25 mouse cellular contexts compared by ENCODE assay signal in genomic region chr8:117050763-117051162, GRCm38 (mm10). TPM values are rescaled to one million over a fixed set of nuclear protein-coding genes. Genes with fewer than 3 reads are reported as not detected.
A peak's percentile ranks its signal among the peaks of the same experiment; 100 is the strongest.
DNase-seq lines count a peak whose midpoint lies in the region; ATAC-seq lines count a peak whose summit lies in the region.
"Had no signal": no experiment of that assay in that cellular context is flagged by ENCODE, and none has a peak within 500 bp of the region (broad histone marks: within the 10 kb centered on the region; RNA-seq: fewer than 3 reads in every experiment).

No protein-coding gene starts in this region.

- no peaks in the 10 kb centered on the region for H3K27me3 ChIP-seq in liver, embryonic 11.5 days (replicated peaks; ENCODE audit: control insufficient read depth, insufficient read depth, low read length)
- H3K27me3 ChIP-seq in liver, embryonic 12.5 days (replicated peaks) = 0 out of 2 replicates have a peak, but pooled peaks cover 4% of the 10 kb centered on the region
- H3K27me3 ChIP-seq: embryonic facial prominence, embryonic 15.5 days; neural tube, embryonic 13.5 days had no signal

- H3K36me3 ChIP-seq in liver, embryonic 11.5 days (ENCODE audit: control insufficient read depth, insufficient read depth, low read length) = no peaks in the 10 kb centered on the region
- H3K36me3 ChIP-seq in liver, embryonic 12.5 days = no peaks in the 10 kb centered on the region
- H3K36me3 ChIP-seq: embryonic facial prominence, embryonic 15.5 days; limb, embryonic 12.5 days; neural tube, embryonic 13.5 days had no signal

- no peak for ATAC-seq in liver, embryonic 11.5 days (replicated peaks; ENCODE audit: low FRiP score)
- no peak for ATAC-seq in liver, embryonic 12.5 days
- peak; percentile 45 for ATAC-seq in megakaryocyte progenitor cell, adult 5-6 weeks (replicated peaks; ENCODE audit: poor library complexity)
- ATAC-seq: CD4-positive, CD25-positive, alpha-beta regulatory T cell, adult 4 months; Patski had no signal

- no peak overlapping the region for H3K4me2 ChIP-seq in liver, embryonic 11.5 days
- no peak overlapping the region for H3K4me2 ChIP-seq in liver, embryonic 12.5 days
- H3K4me2 ChIP-seq: embryonic facial prominence, embryonic 15.5 days; heart, embryonic 11.5 days; hindbrain, embryonic 14.5 days; limb, embryonic 12.5 days; neural tube, embryonic 13.5 days had no signal

- H3K4me3 ChIP-seq in liver, embryonic 11.5 days (ENCODE audit: low read depth, low read length) = no peak overlapping the region
- no peak overlapping the region for H3K4me3 ChIP-seq in liver, embryonic 12.5 days
- no peak overlapping the region for H3K4me3 ChIP-seq in brown adipose tissue, adult 24 weeks (ENCODE audit: insufficient read depth, low read depth, low read length)
- H3K4me3 ChIP-seq: embryonic facial prominence, embryonic 15.5 days; gastrocnemius, adult 2 months; limb, embryonic 12.5 days; neural tube, embryonic 13.5 days had no signal

- no peak overlapping the region for H3K27ac ChIP-seq in liver, embryonic 11.5 days (ENCODE audit: low read depth, low read length)
- no peak overlapping the region for H3K27ac ChIP-seq in liver, embryonic 12.5 days
- H3K27ac ChIP-seq in brown adipose tissue, adult 24 weeks (replicated peaks; ENCODE audit: low read depth, low read length) = 0 out of 2 replicates have a peak overlapping the region, but pooled peaks have one; percentile 47
- H3K27ac ChIP-seq: embryonic facial prominence, embryonic 15.5 days; gastrocnemius, adult 2 months; hindbrain, embryonic 14.5 days; limb, embryonic 12.5 days; neural tube, embryonic 13.5 days had no signal

- no peaks in the 10 kb centered on the region for H3K9me3 ChIP-seq in liver, embryonic 11.5 days (ENCODE audit: control insufficient read depth, low read length)
- H3K9me3 ChIP-seq in liver, embryonic 12.5 days (replicated peaks) = no peaks in the 10 kb centered on the region
- H3K9me3 ChIP-seq: embryonic facial prominence, embryonic 15.5 days; limb, embryonic 12.5 days; neural tube, embryonic 13.5 days had no signal

- H3K4me1 ChIP-seq in liver, embryonic 11.5 days (replicated peaks; ENCODE audit: control insufficient read depth, insufficient read depth, low read length) = peaks cover 9% of the 10 kb centered on the region; the same call in 1 of the 2 replicates
- H3K4me1 ChIP-seq in liver, embryonic 12.5 days = peaks cover 18% of the 10 kb centered on the region
- no peaks in the 10 kb centered on the region for H3K4me1 ChIP-seq in brown adipose tissue, adult 24 weeks (ENCODE audit: control insufficient read depth, insufficient read depth, insufficient read length, low read length)
- H3K4me1 ChIP-seq: embryonic facial prominence, embryonic 15.5 days; limb, embryonic 12.5 days; neural tube, embryonic 13.5 days had no signal

- 0 out of 2 replicates have a peak overlapping the region, but pooled peaks have one; percentile 7 for H3K9ac ChIP-seq in liver, embryonic 11.5 days (ENCODE audit: low read depth, low read length)
- H3K9ac ChIP-seq in liver, embryonic 12.5 days = no peak overlapping the region
- H3K9ac ChIP-seq: embryonic facial prominence, embryonic 15.5 days; hindbrain, embryonic 14.5 days; limb, embryonic 12.5 days; neural tube, embryonic 13.5 days had no signal

- WGBS in liver, embryonic 11.5 days = 59% methylated on average over 9 of the region's 9 CpGs
- WGBS in liver, embryonic 12.5 days (ENCODE audit: insufficient replicate concordance) = 51% methylated on average over 9 of the region's 9 CpGs

- peak; percentile 43 for DNase-seq in adrenal gland, adult 2 months
- DNase-seq in adrenal gland, postnatal 4 days (ENCODE audit: low spot score in 2 of 2) = no peak
- no peak for DNase-seq in liver, embryonic 11.5 days (ENCODE audit: low spot score)
- DNase-seq in right cerebral cortex, postnatal 25 days = no peak
- DNase-seq in neural tube, embryonic 10.5 days (ENCODE audit: extremely low spot score, low spot score) = no peak
- DNase-seq: cerebellum, adult 11 months; cerebellum, postnatal 10 days; gastrocnemius, adult 2 months; kidney, adult 9 months; thymus, adult 2 months had no signal

RNA-seq across cellular contexts. Expression of gene Pkd1l2, which starts 31.5 kb away (rescaled TPM):
- 1 to 10 TPM in 1 of 2 experiments, under 1 TPM in 1; 0.93 to 2.3 TPM for total RNA-seq in adrenal gland, adult 2 months (2021)
- 1.1 and 1.2 TPM in 2 replicates for polyA plus RNA-seq in adrenal gland, adult 2 months (2012; rRNA removed)
- total RNA-seq in adrenal gland, postnatal 4 days (2021) = 1 to 10 TPM; 1.5 to 3.1 TPM
- polyA plus RNA-seq in liver, embryonic 11.5 days (2014; fragmentation: Nextera tagmentation; extraction: Ambion mirVana) = 0.03 and 0.16 TPM in 2 replicates
- polyA plus RNA-seq in liver, embryonic 12.5 days (2016; fragmentation: Nextera tagmentation; extraction: Ambion mirVana) = 0.01 and 0.02 TPM in 2 replicates
- not detected in 2 replicates for polyA plus RNA-seq in brown adipose tissue, adult 24 weeks (2012; ENCODE audit: insufficient read depth, insufficient read length, missing spikeins)
- 0.07 and 0.39 TPM in 2 replicates for total RNA-seq in megakaryocyte progenitor cell, adult 5-6 weeks (2015)
- total RNA-seq in megakaryocyte progenitor cell, adult 5-6 weeks (2017) = 0.17 TPM in 2 replicates
- total RNA-seq: heart, postnatal 25 days; left cerebral cortex, postnatal 10 days had no signal
- polyA plus RNA-seq: CD4-positive, CD25-positive, alpha-beta regulatory T cell, adult 4 months; intestine, embryonic 14.5 days; limb, embryonic 12.5 days; liver, embryonic 16.5 days; neural tube, embryonic 13.5 days; Patski had no signal

RNA-seq across cellular contexts. Expression of gene Bco1, which starts 44.9 kb away (rescaled TPM):
- total RNA-seq in adrenal gland, adult 2 months (2021) = under 1 TPM; 0.38 to 0.55 TPM
- polyA plus RNA-seq in adrenal gland, adult 2 months (2012; rRNA removed) = not detected in 2 replicates
- 1 to 10 TPM in 1 of 2 experiments, under 1 TPM in 1; 0.62 to 2.0 TPM for total RNA-seq in adrenal gland, postnatal 4 days (2021)
- polyA plus RNA-seq in liver, embryonic 11.5 days (2014; fragmentation: Nextera tagmentation; extraction: Ambion mirVana) = 11.3 and 11.9 TPM in 2 replicates
- polyA plus RNA-seq in liver, embryonic 12.5 days (2016; fragmentation: Nextera tagmentation; extraction: Ambion mirVana) = 10.3 and 10.8 TPM in 2 replicates
- polyA plus RNA-seq in brown adipose tissue, adult 24 weeks (2012; ENCODE audit: insufficient read depth, insufficient read length, missing spikeins) = not detected in 2 replicates
- 0.61 and 0.62 TPM in 2 replicates for total RNA-seq in megakaryocyte progenitor cell, adult 5-6 weeks (2015)
- 0.54 and 0.95 TPM in 2 replicates for total RNA-seq in megakaryocyte progenitor cell, adult 5-6 weeks (2017)
- total RNA-seq: gastrocnemius, adult 2 months; heart, postnatal 25 days; layer of hippocampus, postnatal 25 days; left cerebral cortex, postnatal 10 days had no signal
- polyA plus RNA-seq: CD4-positive, CD25-positive, alpha-beta regulatory T cell, adult 4 months; Patski had no signal

RNA-seq across cellular contexts. Expression of gene Gcsh, which starts 57.4 kb away (rescaled TPM):
- 100 to 1,000 TPM; 113 to 195 TPM for total RNA-seq in adrenal gland, adult 2 months (2021)
- 45.9 and 60.4 TPM in 2 replicates for polyA plus RNA-seq in adrenal gland, adult 2 months (2012; rRNA removed)
- 10 to 100 TPM; 93.6 to 96.6 TPM for total RNA-seq in adrenal gland, postnatal 4 days (2021)
- 147 and 149 TPM in 2 replicates for polyA plus RNA-seq in liver, embryonic 11.5 days (2014; fragmentation: Nextera tagmentation; extraction: Ambion mirVana)
- polyA plus RNA-seq in liver, embryonic 12.5 days (2016; fragmentation: Nextera tagmentation; extraction: Ambion mirVana) = 86.0 and 93.4 TPM in 2 replicates
- 205 and 234 TPM in 2 replicates for polyA plus RNA-seq in brown adipose tissue, adult 24 weeks (2012; ENCODE audit: insufficient read depth, insufficient read length, missing spikeins)
- total RNA-seq in megakaryocyte progenitor cell, adult 5-6 weeks (2015) = 52.1 and 59.5 TPM in 2 replicates
- total RNA-seq in megakaryocyte progenitor cell, adult 5-6 weeks (2017) = 64.6 and 71.7 TPM in 2 replicates
